Mouse (Mus musculus): ENCODE measurements around the gene Nap1l1.

DNA sequence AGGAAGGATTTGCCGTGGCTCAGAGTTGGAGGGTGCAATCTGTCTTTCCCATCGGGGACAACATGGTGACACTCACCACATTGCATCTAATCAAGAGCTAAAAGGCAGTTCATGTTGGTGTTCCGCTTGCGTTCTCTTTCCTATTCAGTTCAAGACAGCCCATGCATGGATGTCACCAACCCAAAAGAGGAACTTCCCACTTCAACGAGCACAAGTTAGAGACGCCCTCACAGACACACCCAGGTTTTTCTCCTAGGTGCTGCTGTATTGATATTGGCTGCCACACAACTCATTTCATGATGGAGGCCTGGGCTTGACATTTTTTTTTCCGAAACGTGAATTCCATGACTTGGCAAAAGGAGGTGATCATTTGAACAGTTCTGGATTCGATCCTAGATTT is 1.9 kb upstream of the Nap1l1 start:
- TF ChIP-seq FLI1 (IDR thresholded peaks at IDR 0.05; ENCODE audit: low read length): no peak
- TF ChIP-seq GATA1 (IDR thresholded peaks at IDR 0.05; ENCODE audit: borderline replicate concordance, low read length): no peak
